Mouse (Mus musculus) CD4-positive, CD25-positive, alpha-beta regulatory T cell, adult 4 months (primary cell): Measurements from ENCODE around the gene Chd5. TPM values are rescaled to one million over a fixed set of nuclear protein-coding genes. Genes with fewer than 3 reads are reported as not detected.

Source experiments
- ATAC-seq: one replicate; pipeline ENCODE4 v1.8.0; 2017
- polyA plus RNA-seq, 2 experiments: library from polyadenylated mRNA; unstranded; fragments of 100-300 nt; shearing (Covaris generic); gene quantifications; one replicate each; pipeline ENCODE4 v1.2.1; 2017

Chd5 gene
- polyA plus RNA-seq, 2 experiments from 2014 or later = 0.40 TPM; not detected in 1

DNA sequence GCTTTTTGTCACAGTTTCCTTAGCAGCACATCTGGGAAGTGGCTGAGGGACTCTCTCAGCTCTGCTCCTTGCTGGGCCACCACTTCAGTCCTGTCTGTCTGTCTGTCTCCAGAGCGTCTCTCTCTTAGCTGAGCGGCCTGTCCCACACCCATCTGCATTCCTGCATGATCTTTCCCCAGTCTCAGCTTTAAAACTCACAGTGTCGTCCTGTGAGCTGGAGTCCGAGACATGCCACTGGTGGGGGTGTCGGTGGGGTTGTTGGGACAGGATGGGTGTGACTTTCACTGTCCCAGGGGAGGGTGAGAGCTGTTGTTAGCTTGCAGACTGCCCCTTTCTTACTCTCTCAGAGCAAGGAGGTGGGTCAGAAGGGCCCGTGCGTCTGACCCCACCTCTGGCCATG lies 17.2 kb downstream of the Chd5 start:
- ATAC-seq = no peak

DNA sequence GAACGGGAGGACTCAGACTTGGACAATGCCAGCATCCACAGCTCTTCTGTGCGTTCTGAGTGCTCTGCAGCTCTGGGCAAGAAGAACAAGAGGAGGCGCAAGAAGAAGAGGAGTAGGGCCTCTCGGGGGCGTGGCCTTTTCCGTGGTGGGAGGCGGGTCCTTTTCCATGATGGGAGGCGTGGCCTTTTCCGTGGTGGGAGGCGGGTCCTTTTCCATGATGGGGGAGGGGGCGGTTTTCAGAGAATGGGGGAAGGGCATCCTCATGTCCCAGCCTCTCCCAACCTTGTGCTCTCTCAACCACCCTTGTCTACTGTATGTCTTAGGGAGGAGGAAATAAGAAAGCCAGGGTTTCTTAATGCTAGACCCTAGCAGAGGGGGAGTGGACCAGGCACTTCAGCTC lies 21.2 kb downstream of the Chd5 start:
- no peak for ATAC-seq

DNA sequence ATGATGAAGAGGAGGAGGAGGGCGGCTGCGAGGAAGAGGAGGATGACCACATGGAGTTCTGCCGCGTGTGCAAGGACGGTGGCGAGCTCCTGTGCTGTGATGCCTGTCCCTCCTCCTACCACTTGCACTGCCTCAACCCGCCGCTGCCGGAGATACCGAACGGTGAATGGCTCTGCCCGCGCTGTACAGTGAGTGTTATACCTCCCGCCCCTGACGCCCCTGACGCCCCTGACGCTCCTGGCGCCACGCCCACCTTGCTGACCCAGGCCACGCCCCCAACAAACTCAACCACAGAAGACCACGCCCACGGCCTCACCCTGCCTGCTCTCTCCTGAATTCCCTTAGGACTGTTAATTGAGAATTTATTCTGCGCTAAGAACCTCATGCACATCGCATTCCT lies 22.4 kb downstream of the Chd5 start:
- no peak for ATAC-seq

DNA sequence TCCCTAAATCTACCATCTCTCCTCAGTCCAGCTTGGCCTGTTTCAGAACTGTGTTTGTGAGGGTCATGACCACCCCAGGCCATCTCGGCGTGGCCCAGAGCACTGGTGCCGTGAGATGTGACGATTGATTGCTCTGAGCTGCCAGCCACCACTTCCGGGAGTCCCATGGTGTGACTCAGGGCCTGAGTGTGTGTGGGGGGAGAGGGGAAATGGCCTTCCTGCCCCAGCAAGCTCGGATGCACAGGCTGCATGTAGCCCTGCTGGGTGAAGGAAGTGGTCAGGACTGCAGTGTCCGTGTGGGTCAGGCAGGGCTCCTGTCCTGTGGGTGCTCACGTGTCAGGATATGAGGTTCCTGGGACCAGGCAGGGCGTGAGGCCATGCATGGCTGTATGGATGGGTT lies 23.7 kb downstream of the Chd5 start:
- peak; percentile 58 for ATAC-seq

DNA sequence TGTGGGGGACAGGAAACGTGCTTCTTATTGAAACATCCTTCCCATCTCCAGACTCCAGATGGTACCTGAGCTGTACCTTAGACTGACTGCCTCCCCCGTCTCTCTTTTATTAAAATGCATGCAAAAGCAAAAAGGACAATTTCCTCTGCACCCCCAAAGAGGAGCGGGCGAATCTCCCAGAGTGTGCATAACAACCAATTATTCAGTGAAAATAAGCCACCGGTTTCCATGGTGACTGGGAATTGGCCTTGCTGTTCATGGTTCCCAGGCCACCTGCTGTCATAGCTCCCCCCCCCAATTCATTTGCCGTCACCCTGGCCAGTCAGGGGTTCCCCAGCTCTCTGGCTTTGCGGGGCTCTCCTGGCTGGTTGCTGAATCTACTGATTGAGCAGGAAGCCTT lies 26.8 kb downstream of the Chd5 start:
- ATAC-seq = no peak

DNA sequence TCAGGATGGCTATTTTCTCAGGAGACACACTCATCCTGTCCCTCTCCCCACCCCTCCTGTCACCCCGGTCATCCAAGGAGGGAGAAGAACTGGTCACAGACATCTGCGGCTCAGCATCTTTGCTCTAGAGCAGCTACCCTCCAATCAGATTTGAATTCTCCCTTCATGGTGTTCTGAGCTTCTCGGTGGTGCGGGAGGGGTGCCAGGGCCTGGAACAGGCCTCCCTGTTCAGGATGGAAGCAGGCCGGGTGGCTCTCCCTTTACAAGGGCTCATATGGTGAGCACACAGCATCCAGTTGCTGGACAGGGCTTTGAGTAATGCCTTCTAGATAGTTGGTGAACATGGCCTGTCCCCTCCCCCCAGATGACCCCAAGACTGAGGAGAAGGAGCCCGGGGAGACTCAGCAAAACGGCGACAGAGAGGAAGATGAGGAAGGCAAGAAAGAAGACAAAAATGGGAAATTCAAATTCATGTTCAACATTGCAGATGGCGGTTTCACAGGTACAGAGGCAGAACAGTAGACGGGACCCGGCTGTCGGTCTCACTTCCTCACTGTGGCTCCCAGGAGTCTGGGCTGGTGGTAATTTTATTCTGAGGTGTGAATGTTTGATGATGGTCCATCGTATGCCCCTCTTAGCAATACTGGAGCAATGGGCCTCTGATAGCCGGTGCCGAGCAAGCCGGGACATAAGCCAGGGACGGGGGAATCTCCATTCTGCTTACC lies 44.2 kb downstream of the Chd5 start:
- no peak for ATAC-seq

DNA sequence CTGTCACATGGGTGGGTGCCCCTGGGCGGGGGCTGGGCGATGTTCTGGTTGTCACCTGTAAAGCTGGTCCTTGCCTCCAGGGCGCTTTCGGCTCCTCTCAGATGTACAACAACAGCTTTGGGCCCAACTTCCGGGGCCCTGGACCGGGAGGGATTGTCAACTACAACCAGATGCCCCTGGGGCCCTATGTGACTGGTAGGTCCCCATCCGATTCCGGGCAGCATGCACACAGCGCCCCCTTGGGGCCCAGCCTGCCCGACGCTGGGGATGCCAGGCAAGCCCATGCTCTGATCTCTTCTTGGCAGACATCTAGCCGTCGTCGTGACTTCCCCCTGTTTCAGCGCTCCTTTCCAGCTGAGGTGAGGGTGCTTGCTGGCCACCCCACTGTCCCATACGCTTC lies 47.2 kb downstream of the Chd5 start:
- ATAC-seq = no peak

DNA sequence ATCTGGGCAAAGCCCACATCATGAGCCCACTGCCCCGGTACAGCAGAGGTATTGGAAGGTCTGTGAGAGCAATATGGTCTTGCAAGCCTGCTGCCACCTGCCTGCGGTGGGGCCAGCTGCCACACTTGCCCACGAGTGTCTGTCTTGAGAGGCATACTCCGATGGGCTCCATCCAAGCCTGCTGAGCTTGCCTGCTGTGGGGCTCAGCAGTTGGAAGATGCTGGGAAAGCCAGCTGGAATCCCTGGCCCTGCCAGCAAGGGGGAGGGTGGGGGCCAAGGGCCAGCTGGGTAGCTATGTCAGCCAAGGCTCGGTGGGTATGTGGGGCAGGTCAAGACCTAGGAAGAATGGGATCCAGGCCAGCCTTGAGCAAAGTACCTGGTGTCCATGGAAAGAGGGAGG lies 53.7 kb downstream of the Chd5 start:
- ATAC-seq = no peak

DNA sequence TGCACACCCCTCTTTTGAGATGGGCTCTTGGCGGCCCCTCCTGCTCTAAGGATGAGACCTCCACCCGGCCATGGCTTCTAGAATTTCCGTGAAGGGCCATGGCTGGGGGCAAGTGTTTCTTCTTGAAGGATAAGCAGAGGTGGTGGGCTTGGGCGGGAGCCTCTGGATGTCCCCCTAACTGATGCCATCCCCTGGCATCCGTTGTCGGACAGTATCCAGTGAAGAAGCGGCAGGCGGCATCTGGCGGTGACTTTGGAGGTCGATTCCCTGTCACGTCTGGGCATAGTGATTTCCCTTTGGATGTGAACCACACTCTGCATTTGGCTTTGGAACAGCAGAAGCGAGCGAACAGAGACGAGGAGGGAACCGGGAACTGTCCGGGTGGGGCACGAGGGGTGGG lies 54.2 kb downstream of the Chd5 start:
- ATAC-seq = no peak

DNA sequence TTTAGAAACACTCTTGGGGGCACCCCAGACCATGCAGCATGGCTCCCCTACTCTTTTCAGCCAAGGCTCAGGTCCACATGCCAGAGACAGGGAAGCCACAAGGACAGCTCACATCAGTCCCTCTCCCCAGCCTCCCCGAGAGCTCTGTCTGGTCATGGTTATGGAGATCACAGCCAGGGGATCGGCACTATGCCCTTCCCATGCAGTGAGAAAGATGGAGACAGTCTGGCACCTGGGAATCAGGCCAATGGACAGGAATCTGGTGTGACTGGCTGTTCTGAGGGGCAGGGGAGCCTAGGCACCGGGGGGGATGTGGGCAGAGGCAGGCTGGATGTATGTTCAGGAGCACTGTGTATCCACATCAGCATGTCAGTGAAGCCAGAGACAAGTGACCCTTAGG lies 60.5 kb downstream of the Chd5 start:
- no peak for ATAC-seq

DNA sequence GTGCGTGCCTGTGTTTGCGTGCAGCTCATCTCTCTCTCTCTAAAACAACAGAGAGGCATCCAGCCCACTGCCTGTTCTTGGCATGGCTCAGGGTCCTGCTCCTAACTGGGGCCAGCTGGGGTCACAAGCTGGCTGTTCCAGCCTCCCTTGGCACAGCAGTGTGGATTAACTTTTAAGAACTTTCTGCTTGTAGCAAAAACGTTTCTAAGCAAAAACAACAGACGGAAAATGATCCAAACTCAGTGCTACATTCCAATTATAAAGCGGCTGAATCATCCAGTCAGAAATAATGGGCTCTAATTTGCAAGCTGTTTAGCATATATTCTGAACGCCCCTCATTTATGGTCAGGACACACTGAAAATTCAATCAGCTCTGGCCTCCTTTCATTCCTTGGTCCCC lies 66.7 kb downstream of the Chd5 start:
- ATAC-seq = no peak

DNA sequence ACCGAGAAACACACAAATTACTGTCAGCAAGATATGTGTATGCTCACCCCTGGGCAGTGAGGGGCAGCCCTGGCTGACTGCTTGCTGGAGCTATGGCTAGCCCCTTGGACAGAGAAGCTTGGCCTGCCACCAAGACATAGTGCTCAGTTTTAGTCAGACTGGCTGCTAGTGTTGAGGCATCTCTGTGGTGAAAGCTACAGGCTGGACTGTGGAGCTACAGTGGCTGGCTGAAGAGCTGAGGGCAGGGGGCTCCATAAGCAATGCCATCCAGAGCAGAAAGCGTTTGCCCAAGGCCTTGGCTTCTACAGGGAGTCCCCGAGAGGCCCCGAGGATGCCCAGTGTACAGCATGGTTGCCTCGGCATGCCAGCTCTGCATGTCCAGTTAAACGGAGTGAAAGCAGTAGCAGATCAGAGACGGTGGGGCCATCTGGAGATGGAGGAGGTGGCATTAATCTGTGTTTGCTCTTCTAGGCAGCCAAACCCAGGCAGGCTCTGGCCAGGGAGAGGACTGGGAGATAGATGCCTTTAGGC lies 67.3 kb downstream of the Chd5 start:
- ATAC-seq = no peak

DNA sequence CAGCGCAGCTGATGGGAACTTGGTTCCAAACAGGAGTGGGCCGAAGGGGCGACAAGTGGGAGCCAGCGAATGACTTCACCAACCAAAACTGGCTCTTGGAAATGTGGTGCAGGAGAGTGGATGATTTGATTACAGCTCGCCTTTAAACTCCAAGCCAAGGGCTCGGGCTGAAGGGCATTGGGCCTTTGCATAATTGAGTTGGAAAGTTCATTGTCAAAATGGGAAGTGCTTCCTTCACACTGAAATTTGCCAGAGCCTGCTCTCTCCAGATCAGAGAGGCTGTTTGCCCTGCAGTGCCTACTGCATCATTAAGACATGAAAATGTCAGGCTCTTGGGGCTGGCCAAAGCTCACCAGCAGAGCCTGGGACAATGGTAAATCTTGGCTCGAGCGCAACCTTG lies 68.1 kb downstream of the Chd5 start:
- no peak for ATAC-seq

DNA sequence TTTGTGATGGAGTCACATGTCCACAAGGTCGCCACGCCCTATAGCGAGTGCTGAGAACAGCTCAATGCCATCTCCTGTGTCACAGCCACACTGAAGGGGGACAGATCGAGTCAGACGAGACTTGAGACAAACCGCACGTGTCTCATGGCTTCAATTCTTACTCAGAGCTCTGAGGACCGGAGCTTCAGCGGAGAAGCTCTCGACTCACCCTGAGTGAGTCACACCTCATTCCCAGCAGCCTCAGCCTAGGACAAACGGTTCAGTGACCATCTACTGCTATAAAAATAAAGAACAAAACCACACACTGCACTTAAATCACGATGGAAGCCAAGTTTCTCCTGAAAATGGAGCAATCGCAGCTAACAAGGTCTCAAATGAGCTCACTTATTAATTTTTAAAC lies 72.5 kb downstream of the Chd5 start:
- ATAC-seq = no peak

DNA sequence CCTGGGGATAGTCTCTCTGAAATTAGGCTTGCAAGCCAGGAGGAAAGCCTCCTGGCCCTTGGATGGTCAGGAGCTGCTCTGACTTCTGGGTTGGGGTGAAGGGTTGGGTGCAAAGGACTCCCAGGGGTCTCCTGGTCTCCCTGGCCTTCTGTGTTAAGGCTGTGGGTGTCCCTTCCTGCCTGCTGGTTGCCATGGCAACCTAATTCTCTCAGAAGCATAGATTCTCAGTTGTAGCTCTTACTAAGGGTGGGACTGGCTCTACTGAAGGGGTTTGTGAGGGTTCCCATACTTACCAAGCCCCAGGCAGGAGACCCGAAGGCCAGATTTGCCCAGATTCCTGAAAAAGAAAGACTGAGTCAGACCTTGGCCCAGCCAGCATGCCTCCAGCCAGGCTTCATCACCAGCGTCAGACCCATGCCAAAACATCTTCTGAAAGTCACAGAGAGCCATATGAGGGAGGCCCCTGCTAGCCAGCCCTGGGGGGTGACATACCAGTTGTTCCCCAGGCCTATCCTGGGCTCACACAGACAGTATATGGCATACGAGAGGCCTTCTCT lies 74.2 kb downstream of the Chd5 start:
- no peak for ATAC-seq

DNA sequence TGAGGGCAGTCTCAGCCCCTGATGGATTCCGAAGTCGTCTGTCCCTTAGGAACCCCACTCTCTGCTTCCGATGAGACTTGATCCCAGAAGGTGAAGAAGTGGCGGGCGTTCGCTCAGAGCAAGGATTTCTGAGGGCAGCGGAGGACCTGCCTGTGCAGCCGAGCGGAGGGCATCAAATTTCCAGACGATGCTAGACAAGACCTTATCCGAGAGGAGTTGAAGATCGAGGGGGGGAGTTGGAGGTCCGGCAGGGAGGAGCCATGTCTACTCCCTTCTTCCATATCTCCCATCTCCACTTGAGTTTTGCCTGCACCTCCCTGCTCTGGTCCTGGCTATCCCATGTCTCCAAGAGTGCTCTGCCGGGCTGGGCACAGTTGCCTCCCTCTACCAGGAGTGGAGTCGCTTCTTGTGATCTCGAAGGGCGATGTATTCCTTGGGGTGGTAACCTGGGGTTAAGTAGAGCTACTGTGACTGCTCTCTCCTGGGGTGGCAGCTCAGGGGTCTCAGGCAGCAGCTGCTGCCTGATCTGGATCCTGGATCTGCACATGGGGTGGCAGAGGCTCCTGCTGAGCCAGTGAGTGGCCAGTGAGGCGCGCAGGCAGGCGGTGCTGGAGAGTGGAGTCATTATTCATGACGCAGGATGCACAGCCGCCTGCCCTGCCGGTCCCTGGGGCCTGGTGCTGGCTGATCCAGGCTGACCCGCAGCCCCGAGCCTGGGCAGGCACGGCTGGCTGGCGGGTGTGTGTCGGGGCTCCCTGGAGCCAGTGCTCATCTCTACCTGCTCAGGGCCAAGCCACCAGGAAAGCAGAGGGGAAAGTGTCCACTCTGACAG lies 80.0 kb downstream of the Chd5 start:
- no peak for ATAC-seq

DNA sequence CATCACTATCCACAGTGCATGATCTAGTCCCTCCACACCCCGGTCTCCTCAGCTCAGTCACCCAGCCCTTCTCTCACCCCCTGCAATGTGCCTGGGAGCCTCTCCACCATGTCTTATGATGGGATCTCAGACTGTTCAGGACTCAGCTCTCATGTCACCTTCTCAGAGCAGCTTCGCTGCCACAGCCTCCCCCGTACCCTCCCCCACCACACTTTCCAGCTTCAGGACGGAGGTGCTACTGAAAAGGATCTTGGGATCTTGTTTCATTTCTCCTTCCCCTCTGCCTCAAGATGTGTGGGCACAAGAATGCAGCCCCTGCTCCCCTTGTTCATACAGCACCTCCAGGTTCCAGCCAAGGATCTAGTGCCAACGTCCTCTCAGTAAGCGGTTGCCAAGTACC lies 85.1 kb downstream of the Chd5 start:
- ATAC-seq = no peak

DNA sequence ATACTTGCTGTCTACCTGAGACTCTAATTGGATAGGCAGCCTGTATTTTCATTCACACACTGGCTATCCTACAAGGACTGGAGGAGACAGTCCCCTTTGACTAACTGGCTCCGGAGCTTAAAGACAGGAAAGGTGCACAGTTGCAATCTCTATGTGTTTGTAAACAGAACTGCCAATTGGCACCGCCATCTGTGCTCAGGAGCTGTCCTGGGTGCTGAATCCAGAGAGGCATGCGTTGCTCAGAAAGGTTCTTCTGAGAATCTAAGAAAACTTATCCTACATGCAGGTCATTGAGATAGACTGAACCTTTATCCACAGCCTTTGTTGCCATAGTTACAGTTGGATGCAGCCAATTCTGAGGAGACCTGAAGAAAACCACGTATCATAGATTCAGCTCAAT lies 85.9 kb downstream of the Chd5 start:
- no peak for ATAC-seq

DNA sequence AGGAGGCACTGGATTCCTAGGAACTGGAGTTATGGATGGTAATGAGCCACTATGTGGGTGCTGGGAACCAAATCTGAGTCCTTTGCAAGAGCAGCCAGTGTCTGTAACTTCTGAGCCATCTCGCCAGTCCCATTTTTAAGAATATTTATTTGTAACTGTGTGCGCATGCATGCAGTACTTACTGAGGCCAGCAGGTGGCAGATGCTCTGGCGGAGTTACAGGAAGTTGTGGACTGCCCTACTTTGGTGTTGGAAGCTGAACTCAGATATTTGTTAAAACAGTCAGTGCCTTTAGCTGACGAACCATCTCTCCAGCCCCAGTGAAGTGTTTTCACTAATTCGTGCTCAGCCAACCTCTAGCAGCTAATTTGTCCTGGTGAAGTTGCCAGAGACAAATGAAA lies 86.5 kb downstream of the Chd5 start:
- ATAC-seq = peak; percentile 43

DNA sequence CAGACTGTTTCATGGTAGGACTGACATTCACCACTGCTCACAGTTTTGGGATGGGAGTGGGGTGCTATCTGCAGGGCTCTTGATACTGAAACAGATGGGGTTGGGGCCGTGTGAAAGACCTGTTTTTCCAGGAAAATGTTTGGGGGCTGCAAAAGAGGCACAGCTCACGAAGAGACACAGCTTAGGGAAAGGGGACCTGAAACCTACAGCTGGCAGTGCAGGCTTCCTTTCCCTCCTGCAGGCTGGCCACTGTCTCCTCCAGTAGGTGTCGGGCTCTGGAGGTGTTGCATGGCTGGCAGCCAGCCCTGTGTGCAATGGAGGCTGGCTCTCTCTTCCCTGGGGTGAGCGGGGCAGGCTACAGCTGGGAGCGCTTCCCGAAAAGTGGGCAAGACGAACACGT lies 89.8 kb downstream of the Chd5 start:
- ATAC-seq = no peak

DNA sequence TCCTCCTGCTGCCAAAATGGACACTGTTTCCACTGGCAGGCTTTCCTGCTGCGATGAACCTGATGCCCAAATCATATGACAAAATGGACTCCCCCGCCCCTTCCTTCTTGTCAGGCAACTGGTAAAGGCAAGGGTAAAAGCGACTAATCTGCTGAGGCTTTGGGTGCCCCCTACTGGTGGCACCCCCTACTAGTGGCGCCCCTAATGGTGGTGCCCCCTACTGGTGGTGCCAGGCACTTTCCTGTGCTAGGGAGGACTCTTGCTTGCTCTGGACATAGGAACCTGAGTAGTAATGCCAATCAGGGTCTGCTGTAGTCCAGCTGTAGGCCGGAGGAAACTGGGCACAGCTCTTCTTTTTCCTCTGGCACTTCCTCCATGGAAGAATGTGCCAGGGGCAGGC lies 93.9 kb downstream of the Chd5 start:
- ATAC-seq = peak; percentile 48

DNA sequence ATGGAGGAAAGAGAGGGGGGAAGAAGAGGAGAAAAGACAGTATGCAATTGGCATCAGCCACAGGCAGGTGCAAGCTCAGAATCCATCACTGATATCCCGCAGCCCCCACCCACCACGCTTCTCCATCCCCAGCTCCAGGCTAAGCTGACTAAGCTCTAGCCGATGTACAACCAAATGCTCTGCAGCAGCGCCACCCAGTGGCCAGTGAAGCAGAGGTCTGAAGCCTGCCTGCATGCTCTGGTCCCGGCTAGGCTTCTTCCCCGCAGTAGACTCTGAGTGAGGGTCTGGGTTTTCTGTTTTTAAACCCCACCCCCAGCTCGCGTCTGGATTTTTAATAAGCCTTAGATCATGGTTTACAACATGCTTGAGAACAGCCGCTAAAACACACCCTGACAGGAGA lies 96.4 kb downstream of the Chd5 start:
- ATAC-seq = peak; percentile 71

DNA sequence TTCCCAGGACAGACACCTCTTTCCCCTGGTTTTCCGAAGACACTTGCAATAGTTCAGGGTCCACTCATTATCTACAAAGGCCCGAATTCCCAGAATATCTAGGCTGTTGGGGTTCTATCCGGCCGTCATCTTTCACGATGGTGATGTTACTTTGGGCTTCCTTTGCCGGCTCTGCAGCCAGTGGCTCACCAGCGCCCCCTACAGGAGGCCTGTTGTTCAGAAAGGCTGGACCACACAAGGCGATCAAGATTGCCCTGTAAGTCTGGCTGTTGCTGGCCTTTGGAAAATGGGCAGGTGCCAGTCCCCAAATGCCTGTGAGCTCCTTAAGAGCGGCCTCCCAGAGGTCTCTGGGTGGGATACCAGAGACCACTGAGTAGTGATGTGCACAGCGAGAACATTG lies 96.8 kb downstream of the Chd5 start:
- peak; percentile 62 for ATAC-seq
